Mouse (Mus musculus) small intestine, adult 2 months (tissue): ENCODE data around the gene Fam126a.

ENCODE experiments used
- CTCF ChIP-seq: fragments of 200-500 bp; IDR thresholded peaks from 2 replicates; pipeline ENCODE4 v1.5.1; 2012; ENCODE audit warnings: low read depth, mild to moderate bottlenecking, control low read depth, inconsistent platforms, low read length, moderate library complexity, mixed read lengths; ENCODE audit not compliant: insufficient replicate concordance, insufficient read length; ENCODE audit errors: extremely low read depth
- POLR2A ChIP-seq: fragments of 200-500 bp; IDR thresholded peaks from 2 replicates; pipeline ENCODE4 v1.6.1; 2012; ENCODE audit warnings: low read depth, mild to moderate bottlenecking, control low read depth, inconsistent platforms, low read length, moderate library complexity

GRCm38 (mm10) chr5:23922516-23923291, 107.8 kb downstream of the Fam126a start:
- TF ChIP-seq POLR2A = no peak
- TF ChIP-seq CTCF = no peak
